Mouse (Mus musculus): ENCODE results near the gene Pced1b. TPM values are rescaled to one million over a fixed set of nuclear protein-coding genes. Genes with fewer than 3 reads are reported as not detected.
A peak's percentile ranks its signal among the peaks of the same experiment; 100 is the strongest.

Pced1b gene
- polyA plus RNA-seq, 1 experiment from 2014 or later, result 5.7 TPM

DNA sequence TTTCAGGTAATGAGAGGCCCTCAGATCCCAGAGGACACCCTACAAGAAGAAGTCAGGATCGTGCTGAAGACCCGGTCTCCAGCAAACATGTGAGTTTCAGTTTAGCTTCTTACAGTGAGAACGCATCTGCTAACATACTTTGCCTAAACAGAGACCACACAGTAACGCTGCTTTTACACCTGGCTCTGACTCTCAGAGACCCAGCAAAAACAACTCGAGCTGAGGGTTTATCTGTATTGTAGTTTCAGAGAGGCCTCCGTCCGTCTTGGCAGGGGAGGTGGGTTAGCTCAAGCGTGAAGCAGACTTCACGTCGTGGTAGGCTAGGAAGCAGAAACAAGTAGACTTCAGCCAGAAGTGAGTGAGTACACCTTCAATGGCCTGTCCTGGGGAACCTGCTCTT, 30.4 kb downstream of the Pced1b start:
- ATAC-seq (replicated peaks; ENCODE audit: low FRiP score, low TSS enrichment, low read depth) (no peak), DNase-seq (ENCODE audit: low spot score) (peak; percentile 37)
- Histone ChIP-seq H3K4me3 (ENCODE audit: low read depth, low read length) (no peak overlapping the region), H3K27ac (ENCODE audit: low read depth) (no peak overlapping the region), H3K9me3 (ENCODE audit: control insufficient read depth, low read length) (no peaks in the 10 kb centered on the region), H3K36me3 (ENCODE audit: control insufficient read depth, insufficient read depth, low read length) (no peaks in the 10 kb centered on the region), H3K27me3 (replicated peaks; ENCODE audit: control insufficient read depth, insufficient read depth, low read length) (no peaks in the 10 kb centered on the region), H3K9ac (ENCODE audit: low read length) (no peak overlapping the region), H3K4me2 (ENCODE audit: low read length) (no peak overlapping the region), H3K4me1 (replicated peaks; ENCODE audit: control insufficient read depth, insufficient read depth, low read length) (peaks cover 7% of the 10 kb centered on the region; the same call in 1 of the 2 replicates)
- WGBS, result 75% methylated on average over 10 of the region's 10 CpGs

DNA sequence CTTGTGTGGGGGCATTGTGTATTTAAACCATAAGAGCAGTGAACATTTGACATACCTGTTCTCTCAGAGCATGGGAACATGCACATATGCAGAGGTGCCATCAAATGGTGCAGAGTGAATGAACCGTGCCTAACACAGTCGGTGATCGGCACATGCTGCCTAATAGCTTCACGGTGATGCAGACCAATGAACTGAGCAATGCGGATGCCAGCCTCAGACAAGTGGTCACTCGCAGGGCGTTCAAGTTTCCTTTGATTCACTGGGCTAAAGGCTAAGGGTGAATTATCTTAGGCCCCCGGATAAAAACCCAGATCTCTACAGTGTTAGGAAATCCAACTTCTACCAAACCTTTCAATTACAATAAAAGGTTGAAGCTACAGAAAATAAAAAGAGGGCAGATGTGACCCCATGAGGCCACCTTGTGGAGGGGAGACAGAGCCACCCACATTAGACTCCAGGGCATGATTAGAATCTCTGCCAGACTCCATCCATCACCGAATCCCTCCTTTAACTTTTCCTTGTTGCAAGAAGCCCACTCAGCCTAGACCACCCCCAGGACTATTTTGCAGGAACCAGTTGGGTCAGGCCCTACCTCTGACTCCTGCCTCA, 31.5 kb downstream of the Pced1b start:
- Histone ChIP-seq H3K4me2 (ENCODE audit: low read length) (no peak overlapping the region), H3K4me1 (replicated peaks; ENCODE audit: control insufficient read depth, insufficient read depth, low read length) (peaks cover 6% of the 10 kb centered on the region; the same call in 1 of the 2 replicates), H3K4me3 (ENCODE audit: low read depth, low read length) (no peak overlapping the region), H3K27ac (ENCODE audit: low read depth) (no peak overlapping the region), H3K9ac (ENCODE audit: low read length) (no peak overlapping the region), H3K27me3 (replicated peaks; ENCODE audit: control insufficient read depth, insufficient read depth, low read length) (no peaks in the 10 kb centered on the region), H3K9me3 (ENCODE audit: control insufficient read depth, low read length) (no peaks in the 10 kb centered on the region), H3K36me3 (ENCODE audit: control insufficient read depth, insufficient read depth, low read length) (no peaks in the 10 kb centered on the region)
- DNase-seq (ENCODE audit: low spot score) (peak; percentile 13), ATAC-seq (replicated peaks; ENCODE audit: low FRiP score, low TSS enrichment, low read depth) (no peak)
- WGBS, result 95% methylated on average over 9 of the region's 9 CpGs

DNA sequence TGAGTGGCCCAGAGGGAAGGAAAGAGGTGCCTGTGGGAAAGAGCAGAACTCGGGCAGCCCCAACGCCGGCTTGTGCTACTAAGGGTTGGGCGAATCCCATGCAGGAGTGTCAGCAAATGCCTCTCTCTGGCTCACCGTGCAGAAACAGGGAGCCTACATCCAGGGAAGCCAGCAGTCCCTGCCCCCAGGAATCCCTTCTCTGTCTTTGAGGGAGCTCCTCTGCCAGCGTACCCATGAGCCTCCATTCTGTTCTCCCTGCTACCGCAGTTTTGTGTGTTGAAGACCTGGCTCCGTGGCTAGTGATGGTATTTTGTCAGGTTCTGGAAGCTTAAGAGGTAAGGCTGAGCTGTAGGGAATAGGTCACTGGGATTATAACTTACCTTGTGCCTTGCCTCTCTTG, 33.2 kb downstream of the Pced1b start:
- no peak overlapping the region for H3K4me3 ChIP-seq (ENCODE audit: low read depth, low read length)
- no peak for ATAC-seq (replicated peaks; ENCODE audit: low FRiP score, low TSS enrichment, low read depth)
- no peak overlapping the region for H3K4me2 ChIP-seq (ENCODE audit: low read length)
- H3K27me3 ChIP-seq (replicated peaks; ENCODE audit: control insufficient read depth, insufficient read depth, low read length), result no peaks in the 10 kb centered on the region
- WGBS, result 78% methylated on average over 8 of the region's 8 CpGs
- H3K9me3 ChIP-seq (ENCODE audit: control insufficient read depth, low read length), result no peaks in the 10 kb centered on the region
- no peaks in the 10 kb centered on the region for H3K36me3 ChIP-seq (ENCODE audit: control insufficient read depth, insufficient read depth, low read length)
- peak; percentile 40 for DNase-seq (ENCODE audit: low spot score)
- peaks cover 6% of the 10 kb centered on the region; the same call in 1 of the 2 replicates for H3K4me1 ChIP-seq (replicated peaks; ENCODE audit: control insufficient read depth, insufficient read depth, low read length)
- no peak overlapping the region for H3K9ac ChIP-seq (ENCODE audit: low read length)
- H3K27ac ChIP-seq (ENCODE audit: low read depth), result no peak overlapping the region

DNA sequence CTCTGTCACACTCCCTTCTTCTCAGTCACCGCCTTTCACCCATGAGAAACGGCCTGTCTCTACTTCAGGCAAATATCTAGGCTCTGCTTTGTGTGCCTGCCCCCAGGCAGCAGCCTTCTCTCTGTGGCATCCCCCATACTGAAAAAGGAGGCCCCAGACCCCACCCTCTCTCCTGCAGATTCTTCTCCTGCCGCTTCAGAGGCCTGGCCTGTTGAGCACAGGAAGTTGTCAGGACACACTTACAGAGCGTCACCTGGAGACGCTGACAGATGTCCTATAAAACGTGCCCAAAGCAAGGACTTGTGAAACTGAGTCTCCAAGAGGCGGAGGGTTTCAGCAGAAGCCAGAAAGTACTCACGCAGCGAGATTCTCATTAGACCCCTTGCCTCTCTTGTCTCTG, 33.9 kb downstream of the Pced1b start:
- Histone ChIP-seq H3K4me1 (replicated peaks; ENCODE audit: control insufficient read depth, insufficient read depth, low read length) (peaks cover 6% of the 10 kb centered on the region; the same call in 1 of the 2 replicates), H3K27me3 (replicated peaks; ENCODE audit: control insufficient read depth, insufficient read depth, low read length) (no peaks in the 10 kb centered on the region), H3K9me3 (ENCODE audit: control insufficient read depth, low read length) (no peaks in the 10 kb centered on the region), H3K4me3 (ENCODE audit: low read depth, low read length) (no peak overlapping the region), H3K4me2 (ENCODE audit: low read length) (no peak overlapping the region), H3K27ac (ENCODE audit: low read depth) (no peak overlapping the region), H3K9ac (ENCODE audit: low read length) (no peak overlapping the region), H3K36me3 (ENCODE audit: control insufficient read depth, insufficient read depth, low read length) (no peaks in the 10 kb centered on the region)
- 51% methylated on average over 9 of the region's 9 CpGs for WGBS
- ATAC-seq (replicated peaks; ENCODE audit: low FRiP score, low TSS enrichment, low read depth), result no peak
- peak; percentile 50 for DNase-seq (ENCODE audit: low spot score)

DNA sequence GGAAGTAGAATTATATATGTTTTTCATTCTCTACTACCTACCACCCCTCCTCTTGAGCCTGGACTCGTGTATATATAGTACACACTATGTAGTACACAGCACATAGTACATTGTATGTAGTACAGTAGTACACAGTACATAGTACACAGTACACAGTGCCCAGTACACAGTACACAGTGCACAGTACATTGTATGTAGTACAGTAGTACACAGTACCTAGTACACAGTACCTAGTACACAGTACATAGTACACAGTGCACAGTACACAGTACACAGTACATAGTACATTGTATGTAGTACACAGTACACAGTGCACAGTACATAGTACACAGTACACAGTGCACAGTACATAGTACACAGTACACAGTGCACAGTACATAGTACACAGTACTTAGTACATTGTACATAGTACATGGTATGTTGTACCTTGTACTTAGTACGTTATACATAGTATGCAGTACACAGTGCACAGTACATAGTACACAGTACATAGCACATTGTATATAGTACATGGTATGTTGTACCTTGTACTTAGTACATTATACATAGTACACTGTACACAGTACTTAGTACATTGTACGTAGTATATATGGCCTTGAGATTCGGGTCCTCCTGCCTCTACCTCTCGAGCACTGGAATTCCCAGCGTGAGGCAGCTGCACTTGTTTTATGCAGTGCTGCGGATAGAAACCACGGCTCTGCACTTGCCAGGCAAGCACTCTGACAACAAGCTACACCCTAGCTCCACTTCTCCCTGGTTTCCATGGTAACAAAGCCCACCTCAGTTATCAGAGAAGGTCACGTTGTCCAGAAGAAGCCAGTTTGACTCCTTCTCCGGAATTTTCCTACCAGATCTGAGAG, 35.0 kb downstream of the Pced1b start:
- Histone ChIP-seq H3K4me2 (ENCODE audit: low read length) (no peak overlapping the region), H3K9me3 (ENCODE audit: control insufficient read depth, low read length) (no peaks in the 10 kb centered on the region), H3K4me1 (replicated peaks; ENCODE audit: control insufficient read depth, insufficient read depth, low read length) (peaks cover 6% of the 10 kb centered on the region; the same call in 1 of the 2 replicates), H3K27me3 (replicated peaks; ENCODE audit: control insufficient read depth, insufficient read depth, low read length) (no peaks in the 10 kb centered on the region), H3K27ac (ENCODE audit: low read depth) (no peak overlapping the region), H3K36me3 (ENCODE audit: control insufficient read depth, insufficient read depth, low read length) (no peaks in the 10 kb centered on the region), H3K9ac (ENCODE audit: low read length) (no peak overlapping the region), H3K4me3 (ENCODE audit: low read depth, low read length) (no peak overlapping the region)
- WGBS, result 45% methylated on average over 10 of the region's 10 CpGs
- DNase-seq (ENCODE audit: low spot score) (peak; percentile 51), ATAC-seq (replicated peaks; ENCODE audit: low FRiP score, low TSS enrichment, low read depth) (no peak; the same call in 1 of the 2 replicates)

DNA sequence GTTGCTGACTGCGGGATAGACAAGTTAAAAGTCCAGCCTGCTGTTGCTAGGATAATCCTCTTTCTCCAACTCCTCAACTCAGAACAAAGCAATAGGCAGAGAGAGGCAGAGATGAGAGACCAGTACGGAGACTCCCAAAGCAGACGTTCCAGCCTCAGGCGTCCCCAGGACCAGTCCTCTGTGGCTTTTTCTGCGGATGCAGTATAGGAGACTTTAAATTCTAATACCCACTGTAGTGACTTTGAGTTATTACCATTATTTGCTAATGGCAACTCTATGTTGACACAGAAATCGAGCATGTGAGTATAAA, 35.6 kb downstream of the Pced1b start:
- H3K4me2 ChIP-seq (ENCODE audit: low read length), result no peak overlapping the region

DNA sequence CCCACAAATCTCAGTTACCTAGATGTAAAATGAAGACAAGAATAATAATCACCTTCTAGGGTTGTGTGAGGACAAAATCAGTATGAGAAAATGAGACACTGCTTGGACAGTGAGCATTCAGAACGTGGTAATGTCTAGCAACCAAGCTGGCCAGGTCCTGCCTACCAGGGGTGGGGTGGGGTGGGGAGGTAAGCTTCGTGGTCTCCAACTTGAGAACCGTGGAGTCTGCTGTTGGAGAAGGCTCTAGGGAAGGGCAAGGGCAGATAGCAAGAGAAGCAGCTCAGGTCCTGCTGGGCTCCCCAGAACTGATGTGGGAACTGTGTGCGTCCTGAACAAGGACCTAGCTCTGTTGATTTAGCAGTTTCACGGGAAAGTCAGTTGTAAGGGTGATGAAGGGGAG, 37.3 kb downstream of the Pced1b start:
- ATAC-seq (replicated peaks; ENCODE audit: low FRiP score, low TSS enrichment, low read depth) (no peak), DNase-seq (ENCODE audit: low spot score) (no peak)
- Histone ChIP-seq H3K36me3 (ENCODE audit: control insufficient read depth, insufficient read depth, low read length) (no peaks in the 10 kb centered on the region), H3K4me2 (ENCODE audit: low read length) (no peak overlapping the region), H3K27ac (ENCODE audit: low read depth) (no peak overlapping the region), H3K4me3 (ENCODE audit: low read depth, low read length) (no peak overlapping the region), H3K9ac (ENCODE audit: low read length) (no peak overlapping the region), H3K27me3 (replicated peaks; ENCODE audit: control insufficient read depth, insufficient read depth, low read length) (no peaks in the 10 kb centered on the region), H3K9me3 (ENCODE audit: control insufficient read depth, low read length) (no peaks in the 10 kb centered on the region), H3K4me1 (replicated peaks; ENCODE audit: control insufficient read depth, insufficient read depth, low read length) (peaks cover 6% of the 10 kb centered on the region; the same call in 1 of the 2 replicates)
- 75% methylated on average over 5 of the region's 5 CpGs for WGBS

More for the DNA sequence above, 35.6 kb downstream of the Pced1b start:
- no peak overlapping the region for H3K4me3 ChIP-seq (ENCODE audit: low read depth, low read length)
- 64% methylated on average over 6 of the region's 6 CpGs for WGBS
- no peaks in the 10 kb centered on the region for H3K27me3 ChIP-seq (replicated peaks; ENCODE audit: control insufficient read depth, insufficient read depth, low read length)
- no peak overlapping the region for H3K27ac ChIP-seq (ENCODE audit: low read depth)
- H3K36me3 ChIP-seq (ENCODE audit: control insufficient read depth, insufficient read depth, low read length), result no peaks in the 10 kb centered on the region
- DNase-seq (ENCODE audit: low spot score) (no peak), ATAC-seq (replicated peaks; ENCODE audit: low FRiP score, low TSS enrichment, low read depth) (no peak)
- no peaks in the 10 kb centered on the region for H3K9me3 ChIP-seq (ENCODE audit: control insufficient read depth, low read length)
- H3K4me1 ChIP-seq (replicated peaks; ENCODE audit: control insufficient read depth, insufficient read depth, low read length), result peaks cover 6% of the 10 kb centered on the region; the same call in 1 of the 2 replicates
- H3K9ac ChIP-seq (ENCODE audit: low read length), result no peak overlapping the region

DNA sequence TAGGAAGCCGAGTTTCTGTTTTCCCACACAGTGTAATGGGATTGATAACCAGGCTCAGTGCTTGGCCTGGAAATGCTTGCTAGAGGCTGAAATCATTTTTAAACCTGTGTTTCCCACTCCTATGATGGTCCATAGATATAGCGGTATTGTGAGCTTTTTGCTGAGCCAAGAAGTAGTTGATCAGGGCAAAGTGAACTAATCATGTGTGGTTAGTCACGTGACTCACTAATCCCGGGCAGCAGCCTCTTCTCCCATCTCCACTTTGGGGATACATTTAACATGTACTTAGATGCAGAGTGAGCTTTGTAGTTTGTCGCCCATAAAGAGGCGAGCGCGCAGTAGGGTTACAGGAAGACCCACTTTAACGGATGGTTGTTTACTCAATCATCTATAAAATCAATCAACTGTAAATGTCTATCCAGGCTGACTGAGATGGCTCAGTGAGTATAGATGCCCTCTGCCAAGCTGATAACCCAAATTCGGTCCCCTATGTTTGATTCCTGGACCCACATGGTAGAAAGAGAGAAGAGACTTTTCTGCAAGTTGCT, 38.8 kb downstream of the Pced1b start:
- no peaks in the 10 kb centered on the region for H3K27me3 ChIP-seq (replicated peaks; ENCODE audit: control insufficient read depth, insufficient read depth, low read length)
- H3K27ac ChIP-seq (ENCODE audit: low read depth), result no peak overlapping the region
- H3K4me2 ChIP-seq (ENCODE audit: low read length), result no peak overlapping the region
- ATAC-seq (replicated peaks; ENCODE audit: low FRiP score, low TSS enrichment, low read depth) (no peak), DNase-seq (ENCODE audit: low spot score) (peak; percentile 25)
- no peak overlapping the region for H3K4me3 ChIP-seq (ENCODE audit: low read depth, low read length)
- WGBS, result 88% methylated on average over 10 of the region's 10 CpGs
- H3K9me3 ChIP-seq (ENCODE audit: control insufficient read depth, low read length), result no peaks in the 10 kb centered on the region
- peaks cover 3% of the 10 kb centered on the region; the same call in 1 of the 2 replicates for H3K4me1 ChIP-seq (replicated peaks; ENCODE audit: control insufficient read depth, insufficient read depth, low read length)
- no peaks in the 10 kb centered on the region for H3K36me3 ChIP-seq (ENCODE audit: control insufficient read depth, insufficient read depth, low read length)
- H3K9ac ChIP-seq (ENCODE audit: low read length), result no peak overlapping the region
